Mouse (Mus musculus): ENCODE measurements around the gene Efna5. TPM values are rescaled to one million over a fixed set of nuclear protein-coding genes. Genes with fewer than 3 reads are reported as not detected.

Gene Efna5
- polyA plus RNA-seq, 1 experiment, result 1.9 TPM

DNA sequence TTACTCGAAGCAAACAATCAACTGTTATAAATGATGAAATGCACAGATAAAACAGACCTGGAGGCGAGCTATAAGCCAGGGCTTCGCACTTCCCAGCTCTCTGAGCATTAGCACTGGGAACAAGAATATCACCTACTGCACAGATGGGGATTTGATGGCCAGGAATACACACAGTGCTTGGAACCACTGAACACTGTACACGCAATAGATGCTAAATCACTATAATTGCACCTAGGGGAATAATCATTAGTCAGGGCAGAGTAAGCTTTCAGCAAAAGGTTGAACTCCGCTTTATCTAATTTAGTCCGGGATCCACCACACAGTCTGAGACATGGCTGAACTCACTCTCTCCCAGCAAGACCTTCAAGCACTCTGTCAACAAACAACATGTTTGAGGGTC is 240.5 kb downstream of the Efna5 start:
- Histone ChIP-seq H3K27me3 (ENCODE audit: control insufficient read depth, insufficient read depth, low read length) (no peaks in the 10 kb centered on the region), H3K4me1 (replicated peaks; ENCODE audit: control insufficient read depth, insufficient read depth, low read length) (no peaks in the 10 kb centered on the region), H3K36me3 (ENCODE audit: control insufficient read depth, insufficient read depth, low read length) (no peaks in the 10 kb centered on the region), H3K27ac (ENCODE audit: control insufficient read depth, insufficient read depth, low read length) (no peak overlapping the region), H3K4me3 (ENCODE audit: control insufficient read depth, insufficient read depth, low read length) (no peak overlapping the region)
- DNase-seq, result no peak
- TF ChIP-seq POLR2A (IDR thresholded peaks at IDR 0.05; ENCODE audit: control insufficient read depth, extremely low read depth, insufficient read depth, low read length, poor library complexity), result no peak
- TF ChIP-seq CTCF (IDR thresholded peaks at IDR 0.05; ENCODE audit: borderline replicate concordance, control insufficient read depth, extremely low read depth, insufficient read depth, low read length, poor library complexity), result no peak
- WGBS, result 96% methylated on average over 6 of the region's 6 CpGs

- 97% methylated on average over 7 of the region's 7 CpGs for WGBS
- no peak for TF ChIP-seq CTCF (IDR thresholded peaks at IDR 0.05; ENCODE audit: borderline replicate concordance, control insufficient read depth, extremely low read depth, insufficient read depth, low read length, poor library complexity)
- TF ChIP-seq POLR2A (IDR thresholded peaks at IDR 0.05; ENCODE audit: control insufficient read depth, extremely low read depth, insufficient read depth, low read length, poor library complexity), result no peak
- H3K27me3 ChIP-seq (ENCODE audit: control insufficient read depth, insufficient read depth, low read length), result no peaks in the 10 kb centered on the region
- H3K4me3 ChIP-seq (ENCODE audit: control insufficient read depth, insufficient read depth, low read length), result no peak overlapping the region
- H3K4me1 ChIP-seq (replicated peaks; ENCODE audit: control insufficient read depth, insufficient read depth, low read length), result no peaks in the 10 kb centered on the region
- no peaks in the 10 kb centered on the region for H3K36me3 ChIP-seq (ENCODE audit: control insufficient read depth, insufficient read depth, low read length)
- DNase-seq, result no peak
- no peak overlapping the region for H3K27ac ChIP-seq (ENCODE audit: control insufficient read depth, insufficient read depth, low read length)
Observed at GRCm38 (mm10) chr17:62636896-62637295, 244.2 kb downstream of the Efna5 start.

DNA sequence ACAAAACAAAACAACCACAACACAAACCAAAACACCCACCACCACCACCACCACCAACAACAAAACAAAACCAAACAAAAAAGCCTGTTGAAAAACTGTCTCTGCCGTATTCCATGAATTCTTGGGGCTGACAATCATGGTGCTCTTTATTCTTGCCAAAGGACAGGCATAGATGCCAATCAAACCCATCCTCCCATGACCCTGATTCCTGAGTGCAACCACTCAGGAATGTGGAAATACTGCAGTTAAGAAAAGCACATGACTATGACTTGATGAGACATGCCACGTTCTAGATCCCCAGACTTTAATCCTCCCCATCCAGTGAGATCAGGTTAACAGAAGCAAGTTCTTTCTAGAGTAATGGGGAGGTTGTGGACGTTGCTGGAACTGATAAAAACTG is 246.2 kb downstream of the Efna5 start:
- H3K27me3 ChIP-seq (ENCODE audit: control insufficient read depth, insufficient read depth, low read length), result no peaks in the 10 kb centered on the region
- TF ChIP-seq CTCF (IDR thresholded peaks at IDR 0.05; ENCODE audit: borderline replicate concordance, control insufficient read depth, extremely low read depth, insufficient read depth, low read length, poor library complexity), result no peak
- TF ChIP-seq POLR2A (IDR thresholded peaks at IDR 0.05; ENCODE audit: control insufficient read depth, extremely low read depth, insufficient read depth, low read length, poor library complexity), result no peak
- WGBS, result 74% methylated on average over 3 of the region's 3 CpGs
- H3K36me3 ChIP-seq (ENCODE audit: control insufficient read depth, insufficient read depth, low read length), result no peaks in the 10 kb centered on the region
- H3K4me1 ChIP-seq (replicated peaks; ENCODE audit: control insufficient read depth, insufficient read depth, low read length), result no peaks in the 10 kb centered on the region
- no peak for DNase-seq
- no peak overlapping the region for H3K27ac ChIP-seq (ENCODE audit: control insufficient read depth, insufficient read depth, low read length)
- no peak overlapping the region for H3K4me3 ChIP-seq (ENCODE audit: control insufficient read depth, insufficient read depth, low read length)

- Histone ChIP-seq H3K4me1 (replicated peaks; ENCODE audit: control insufficient read depth, insufficient read depth, low read length) (no peaks in the 10 kb centered on the region), H3K27me3 (ENCODE audit: control insufficient read depth, insufficient read depth, low read length) (no peaks in the 10 kb centered on the region), H3K27ac (ENCODE audit: control insufficient read depth, insufficient read depth, low read length) (no peak overlapping the region), H3K36me3 (ENCODE audit: control insufficient read depth, insufficient read depth, low read length) (no peaks in the 10 kb centered on the region), H3K4me3 (ENCODE audit: control insufficient read depth, insufficient read depth, low read length) (no peak overlapping the region)
- DNase-seq, result no peak
- 92% methylated on average over 1 of the region's 1 CpGs for WGBS
- TF ChIP-seq CTCF (IDR thresholded peaks at IDR 0.05; ENCODE audit: borderline replicate concordance, control insufficient read depth, extremely low read depth, insufficient read depth, low read length, poor library complexity) (no peak), POLR2A (IDR thresholded peaks at IDR 0.05; ENCODE audit: control insufficient read depth, extremely low read depth, insufficient read depth, low read length, poor library complexity) (no peak)
Observed at GRCm38 (mm10) chr17:62628474-62628873, 252.6 kb downstream of the Efna5 start.

DNA sequence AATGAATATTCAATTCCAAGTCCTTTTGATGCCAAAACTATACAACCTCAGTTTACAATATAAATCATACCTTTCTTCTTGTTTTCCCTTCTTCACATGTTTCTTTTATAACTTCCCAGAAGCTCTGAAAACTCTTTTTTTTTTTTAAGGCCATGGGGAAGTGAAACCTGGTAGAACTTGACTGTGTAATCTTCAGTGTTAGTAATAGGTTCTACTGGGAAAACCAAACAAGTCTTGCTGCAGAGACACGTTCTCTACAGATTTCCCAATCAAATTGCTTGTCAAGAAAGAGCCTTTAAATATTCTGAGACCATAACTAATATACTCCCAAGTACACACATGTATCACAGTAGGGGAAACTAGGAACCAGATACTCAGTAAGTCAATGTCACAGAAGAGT is 253.6 kb downstream of the Efna5 start:
- H3K36me3 ChIP-seq (ENCODE audit: control insufficient read depth, insufficient read depth, low read length), result no peaks in the 10 kb centered on the region
- no peak overlapping the region for H3K4me3 ChIP-seq (ENCODE audit: control insufficient read depth, insufficient read depth, low read length)
- no peaks in the 10 kb centered on the region for H3K4me1 ChIP-seq (replicated peaks; ENCODE audit: control insufficient read depth, insufficient read depth, low read length)
- no peak overlapping the region for H3K27ac ChIP-seq (ENCODE audit: control insufficient read depth, insufficient read depth, low read length)
- DNase-seq, result no peak
- no peaks in the 10 kb centered on the region for H3K27me3 ChIP-seq (ENCODE audit: control insufficient read depth, insufficient read depth, low read length)
- WGBS, result 44% methylated on average over 1 of the region's 1 CpGs
- TF ChIP-seq CTCF (IDR thresholded peaks at IDR 0.05; ENCODE audit: borderline replicate concordance, control insufficient read depth, extremely low read depth, insufficient read depth, low read length, poor library complexity) (no peak), POLR2A (IDR thresholded peaks at IDR 0.05; ENCODE audit: control insufficient read depth, extremely low read depth, insufficient read depth, low read length, poor library complexity) (no peak)

DNA sequence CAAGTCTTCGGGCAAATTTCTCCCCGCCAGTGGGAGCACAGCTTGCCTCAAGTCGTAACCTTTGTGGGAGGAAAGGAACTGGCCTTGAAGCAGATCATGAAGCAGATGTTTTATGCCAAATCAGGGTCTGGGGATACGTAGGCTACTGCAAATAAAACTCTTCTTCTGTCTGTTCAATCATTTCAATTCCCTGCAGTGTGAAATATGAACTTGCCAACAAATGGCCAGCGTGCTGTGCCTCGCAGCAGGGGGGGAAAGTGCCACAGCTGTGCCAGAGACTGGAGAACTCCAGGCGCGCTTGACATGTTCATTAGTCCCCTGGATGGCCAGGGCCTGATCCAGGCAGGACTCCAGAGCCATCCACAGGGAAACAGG is 255.5 kb downstream of the Efna5 start:
- WGBS, result 92% methylated on average over 8 of the region's 8 CpGs
- DNase-seq, result no peak
- Histone ChIP-seq H3K27ac (ENCODE audit: control insufficient read depth, insufficient read depth, low read length) (no peak overlapping the region), H3K36me3 (ENCODE audit: control insufficient read depth, insufficient read depth, low read length) (no peaks in the 10 kb centered on the region), H3K27me3 (ENCODE audit: control insufficient read depth, insufficient read depth, low read length) (no peaks in the 10 kb centered on the region), H3K4me1 (replicated peaks; ENCODE audit: control insufficient read depth, insufficient read depth, low read length) (no peaks in the 10 kb centered on the region), H3K4me3 (ENCODE audit: control insufficient read depth, insufficient read depth, low read length) (no peak overlapping the region)
- TF ChIP-seq POLR2A (IDR thresholded peaks at IDR 0.05; ENCODE audit: control insufficient read depth, extremely low read depth, insufficient read depth, low read length, poor library complexity), result no peak
- no peak for TF ChIP-seq CTCF (IDR thresholded peaks at IDR 0.05; ENCODE audit: borderline replicate concordance, control insufficient read depth, extremely low read depth, insufficient read depth, low read length, poor library complexity)
